Mouse (Mus musculus) testis, adult 2 months (tissue): ENCODE measurements around the gene Trim8.

Experiments used
- CTCF ChIP-seq: fragments of 200-500 bp; IDR thresholded peaks from 2 replicates; pipeline ENCODE4 v1.5.1; 2012; ENCODE audit warnings: low read depth, mild to moderate bottlenecking, inconsistent platforms, low read length, moderate library complexity; ENCODE audit not compliant: control insufficient read depth, insufficient read depth, insufficient replicate concordance
- POLR2A ChIP-seq: fragments of 200-500 bp; IDR thresholded peaks from 2 replicates; pipeline ENCODE4 v1.6.1; 2012; ENCODE audit warnings: low read depth, mild to moderate bottlenecking, inconsistent platforms, low read length, moderate library complexity; ENCODE audit not compliant: control insufficient read depth

DNA sequence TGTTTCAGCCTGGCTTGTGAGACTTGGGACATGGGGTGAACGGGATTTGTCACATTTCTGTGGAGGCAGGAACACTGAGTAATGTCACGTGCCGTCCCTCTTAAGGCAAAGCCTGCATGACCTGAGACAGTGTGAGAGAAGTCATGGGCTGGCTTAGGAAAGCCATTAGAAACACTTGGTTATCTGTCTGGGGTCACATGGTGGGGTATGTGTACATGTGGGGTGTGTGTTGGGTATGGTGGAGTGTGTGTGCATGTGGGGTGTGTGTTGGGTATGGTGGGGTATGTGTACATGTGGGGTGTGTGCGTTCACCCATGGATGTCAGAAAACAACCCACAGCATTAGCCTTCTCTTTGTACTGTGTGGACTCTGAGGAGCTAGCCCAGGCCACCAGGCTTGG is 48.9 kb downstream of the Trim8 start:
- TF ChIP-seq CTCF (no peak), POLR2A (no peak)
